Mouse (Mus musculus) hindlimb bud, embryonic 11.5 days (tissue): Measurements from ENCODE around the gene Gm10488.
"Not testable (repeated sequence)": the region's sequence is repeated elsewhere in the genome, so short reads cannot be mapped to it uniquely, and the experiment has no call there.

Experiments used
- DNase-seq: peaks from one replicate; pipeline ENCODE4 v3.0.0-alpha.2; 2012; ENCODE audit warnings: low read depth, low spot score; ENCODE audit errors: extremely low spot score

The Gm10488 gene

DNA sequence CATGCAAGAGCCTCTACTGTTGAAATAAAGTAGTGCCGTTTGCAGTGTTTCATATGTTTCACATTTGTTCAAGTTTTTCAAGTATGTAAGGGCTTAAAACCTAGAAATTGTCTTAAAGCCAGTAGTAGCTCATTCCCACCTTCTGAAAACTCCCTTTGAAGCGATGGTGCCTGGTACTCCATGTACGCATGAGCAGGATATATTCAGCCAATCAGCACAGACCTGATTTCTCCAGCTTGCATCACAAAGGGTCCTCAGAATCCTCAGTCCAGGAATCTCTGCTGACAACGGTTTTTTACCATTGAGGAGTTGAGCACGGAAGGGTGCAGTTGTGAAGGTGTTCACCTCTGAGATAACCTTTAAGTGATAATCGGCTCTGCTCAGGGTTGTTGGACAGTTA is at the start of gene Gm10488:
Gene Gm10488, plus strand, starts transcription at position 301 of the 400 bp plus-strand sequence.
- DNase-seq, result not testable (repeated sequence)
